Mouse (Mus musculus) spleen, adult 2 months (tissue): ENCODE data around the gene Scnn1a.

Experiments used
- CTCF ChIP-seq: fragments of 200-500 bp; IDR thresholded peaks from 2 replicates; pipeline ENCODE4 v1.5.1; 2011; ENCODE audit warnings: mild to moderate bottlenecking, inconsistent platforms; ENCODE audit not compliant: insufficient read depth, insufficient read length, insufficient replicate concordance; ENCODE audit errors: extremely low read depth
- POLR2A ChIP-seq: fragments of 200-500 bp; IDR thresholded peaks from 2 replicates; pipeline ENCODE4 v1.6.1; 2011; ENCODE audit warnings: low read depth, low read length, inconsistent platforms

DNA sequence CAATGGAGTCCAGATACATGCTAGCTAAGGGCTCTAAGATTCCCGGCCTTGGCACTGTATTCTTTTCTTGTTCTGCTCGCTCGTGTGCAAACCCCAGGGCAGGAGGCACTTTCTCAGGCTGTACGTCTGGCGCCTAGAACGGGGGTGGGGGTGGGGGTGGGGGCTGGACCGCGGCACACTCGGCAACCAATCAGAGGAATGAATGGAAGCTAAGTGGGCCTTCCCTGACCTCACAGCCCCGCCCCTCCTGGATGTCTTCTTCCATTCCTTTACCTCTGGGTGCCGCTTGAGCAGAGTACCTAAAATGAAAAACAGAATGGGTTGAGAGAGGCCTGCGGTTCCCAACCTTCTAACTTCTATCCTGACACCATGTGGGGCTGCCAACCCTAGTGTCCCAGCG is 11.5 kb upstream of the Scnn1a start:
- TF ChIP-seq CTCF, result no peak
- TF ChIP-seq POLR2A, result no peak
